Mouse (Mus musculus) heart, adult 2 months (tissue): ENCODE results near the gene Rpl4. TPM values are rescaled to one million over a fixed set of nuclear protein-coding genes. Genes with fewer than 3 reads are reported as not detected.
A peak's percentile ranks its signal among the peaks of the same experiment; 100 is the strongest.

ENCODE experiments used
- DNase-seq, 2 experiments: peaks; one replicate each; pipeline ENCODE4 v3.0.0; 2021
- H3K27ac ChIP-seq: fragments of 200-600 bp; 2 replicates; pipeline ENCODE4 v1.8.1; 2022
- H3K27me3 ChIP-seq: fragments of 200-500 bp; 2 replicates; pipeline ENCODE4 v1.6.1; 2012; ENCODE audit warnings: mild to moderate bottlenecking, low read length, inconsistent platforms, mixed read lengths; ENCODE audit not compliant: control insufficient read depth, insufficient read depth
- H3K36me3 ChIP-seq: fragments of 200-500 bp; 2 replicates; pipeline ENCODE4 v1.6.1; 2012; ENCODE audit warnings: low read length, inconsistent platforms; ENCODE audit not compliant: control insufficient read depth, insufficient read depth
- H3K4me1 ChIP-seq: fragments of 200-500 bp; 2 replicates; pipeline ENCODE4 v1.6.1; 2011; ENCODE audit warnings: low read length; ENCODE audit not compliant: control insufficient read depth, insufficient read depth
- H3K4me3 ChIP-seq: fragments of 200-600 bp; 2 replicates; pipeline ENCODE4 v1.8.1; 2022
- H3K79me2 ChIP-seq: fragments of 200-500 bp; replicated peaks from 2 replicates; pipeline ENCODE4 v1.6.1; 2012; ENCODE audit warnings: mild to moderate bottlenecking, inconsistent platforms, low read length, moderate library complexity, mixed read lengths; ENCODE audit not compliant: control insufficient read depth, insufficient read depth
- H3K9ac ChIP-seq: fragments of 200-500 bp; 2 replicates; pipeline ENCODE4 v1.6.1; 2012; ENCODE audit warnings: low read depth, mild to moderate bottlenecking, control low read depth, inconsistent platforms, low read length, mixed read lengths
- CTCF ChIP-seq: fragments of 200-600 bp; IDR thresholded peaks from 2 replicates; pipeline ENCODE4 v1.8.1; 2022; ENCODE audit warnings: antibody characterized with exemption, mild to moderate bottlenecking, moderate library complexity
- EP300 ChIP-seq: fragments of 200-500 bp; IDR thresholded peaks from 2 replicates; pipeline ENCODE4 v1.6.1; 2011; ENCODE audit warnings: low read depth, low read length, control low read depth; ENCODE audit not compliant: insufficient read depth
- POLR2A ChIP-seq: fragments of 200-500 bp; IDR thresholded peaks from 2 replicates; pipeline ENCODE4 v1.6.1; 2011; ENCODE audit warnings: mild to moderate bottlenecking, low read depth, low read length, control low read depth; ENCODE audit not compliant: insufficient read depth
- WGBS: fragments of 180-500 bp; shearing (Covaris S2); methylation state at CpG from one replicate; pipeline ENCODE4 v1.1.7; 2018; 5-methylcytosine and 5-hydroxymethylcytosine counted together
- intact Hi-C: fragments of 180-260 bp; cut with DNase I; formaldehyde crosslinking; loops from one replicate; pipeline ENCODE4 v1.15.1; 2025
- microRNA-seq, 2 experiments: library from miRNA; unstranded; fragments of <30 nt; microRNA quantifications; one replicate each; pipeline ENCODE4 v1.2.0; 2021
- polyA plus RNA-seq: library from polyadenylated mRNA; depleted of rRNA; stranded (reverse); fragments of >200 nt; gene quantifications from 2 replicates; pipeline ENCODE4 v1.2.3, GENCODE M21; 2012; rRNA removed
- total RNA-seq, 2 experiments: library from RNA; stranded (reverse); gene quantifications; 2 replicates each; pipeline ENCODE4 v1.2.3; 2021

Gene Rpl4
- total and polyA plus RNA-seq, 3 experiments = 261 to 501 (median 436) TPM

- Histone ChIP-seq H3K4me1 (peaks cover 14% of the 10 kb centered on the region), H3K9ac (no peak overlapping the region), H3K79me2 (peaks cover 9% of the 10 kb centered on the region), H3K36me3 (peaks cover 17% of the 10 kb centered on the region), H3K27me3 (no peaks in the 10 kb centered on the region), H3K4me3 (no peak overlapping the region), H3K27ac (no peak overlapping the region)
- intact Hi-C loops = no loop called here
- DNase-seq = no peak
- TF ChIP-seq EP300 = no peak
- no peak for TF ChIP-seq CTCF
- TF ChIP-seq POLR2A = no peak
Observed at GRCm38 (mm10) chr9:64225805-64226204, 52.6 kb downstream of the Rpl4 start.

DNA sequence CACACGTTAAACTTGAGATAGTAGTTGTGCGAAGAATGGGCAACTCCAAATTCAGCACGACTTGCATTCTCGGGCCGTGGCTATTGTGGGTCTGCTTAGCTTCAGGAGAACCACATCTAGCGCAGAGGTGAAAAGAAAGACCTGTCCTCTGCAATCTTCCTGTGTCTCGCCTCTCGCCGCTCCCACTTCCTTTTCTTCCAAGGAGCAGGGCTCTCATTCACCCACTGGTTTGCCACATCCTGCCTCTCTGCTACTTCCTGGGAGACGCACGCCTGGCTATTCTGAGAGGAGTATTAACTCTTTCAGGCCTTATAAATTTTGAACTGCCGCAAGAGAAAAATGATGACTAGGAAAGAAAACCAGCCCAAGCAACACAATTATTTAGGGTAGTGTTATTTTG lies 54.6 kb downstream of the Rpl4 start:
- peaks cover 17% of the 10 kb centered on the region for H3K36me3 ChIP-seq
- no peaks in the 10 kb centered on the region for H3K27me3 ChIP-seq
- peaks cover 7% of the 10 kb centered on the region for H3K79me2 ChIP-seq
- 41% methylated on average over 12 of the region's 12 CpGs for WGBS
- TF ChIP-seq CTCF (no peak), POLR2A (no peak), EP300 (no peak)
- DNase-seq = peak in 1 of 2 experiments; percentile 21
- no peak overlapping the region for H3K9ac ChIP-seq
- no peak overlapping the region for H3K4me3 ChIP-seq
- H3K4me1 ChIP-seq = peaks cover 21% of the 10 kb centered on the region
- no peak overlapping the region for H3K27ac ChIP-seq
- intact Hi-C loops = no loop called here

Small RNA genes within 50 kb of the gene (microRNA-seq; reads per million reads assigned to microRNA genes)
- gene Gm24106 = 0 reads per million in 2 experiments

Other genes with a start within 250 kb of the Rpl4 start
- 10 to 100 TPM; 11.0 to 15.1 TPM for gene Smad6, start 151.3 kb upstream of the Rpl4 start, total RNA-seq
- 9.6 and 14.7 TPM in 2 replicates for gene Smad6, start 151.3 kb upstream of the Rpl4 start, polyA plus RNA-seq
- gene Lctl, start 56.2 kb upstream of the Rpl4 start, total RNA-seq = not detected
- 0.79 and 1.8 TPM in 2 replicates for gene Lctl, start 56.2 kb upstream of the Rpl4 start, polyA plus RNA-seq
- gene Zwilch, start 271 bp upstream of the Rpl4 start, total RNA-seq = under 1 TPM; 0.50 to 0.96 TPM
- gene Zwilch, start 271 bp upstream of the Rpl4 start, polyA plus RNA-seq = 0.18 and 0.23 TPM in 2 replicates
- 10 to 100 TPM; 22.8 to 23.2 TPM for gene Snapc5, start 5.9 kb downstream of the Rpl4 start, total RNA-seq
- gene Snapc5, start 5.9 kb downstream of the Rpl4 start, polyA plus RNA-seq = 12.1 and 15.8 TPM in 2 replicates
- gene Uchl4, start 61.8 kb downstream of the Rpl4 start, total RNA-seq = 1 to 10 TPM; 2.3 to 2.4 TPM
- 0.21 and 0.44 TPM in 2 replicates for gene Uchl4, start 61.8 kb downstream of the Rpl4 start, polyA plus RNA-seq
- 10 to 100 TPM; 47.2 to 47.5 TPM for gene Map2k1, start 80.3 kb downstream of the Rpl4 start, total RNA-seq
- 30.0 and 43.3 TPM in 2 replicates for gene Map2k1, start 80.3 kb downstream of the Rpl4 start, polyA plus RNA-seq
- gene Tipin, start 108.2 kb downstream of the Rpl4 start, total RNA-seq = 1 to 10 TPM; 9.2 to 9.3 TPM
- gene Tipin, start 108.2 kb downstream of the Rpl4 start, polyA plus RNA-seq = 3.8 and 7.2 TPM in 2 replicates
- gene Dis3l, start 167.9 kb downstream of the Rpl4 start, total RNA-seq = 10 to 100 TPM; 24.5 to 24.6 TPM
- 10.6 and 18.6 TPM in 2 replicates for gene Dis3l, start 167.9 kb downstream of the Rpl4 start, polyA plus RNA-seq
- 1 to 10 TPM; 1.6 to 2.0 TPM for gene Megf11, start 212.3 kb downstream of the Rpl4 start, total RNA-seq
- 0.33 and 0.41 TPM in 2 replicates for gene Megf11, start 212.3 kb downstream of the Rpl4 start, polyA plus RNA-seq